Mouse (Mus musculus): Measurements from ENCODE around the gene Clrn3. TPM values are rescaled to one million over a fixed set of nuclear protein-coding genes. Genes with fewer than 3 reads are reported as not detected.

Clrn3 gene
- polyA plus RNA-seq, 1 experiment = not detected

DNA sequence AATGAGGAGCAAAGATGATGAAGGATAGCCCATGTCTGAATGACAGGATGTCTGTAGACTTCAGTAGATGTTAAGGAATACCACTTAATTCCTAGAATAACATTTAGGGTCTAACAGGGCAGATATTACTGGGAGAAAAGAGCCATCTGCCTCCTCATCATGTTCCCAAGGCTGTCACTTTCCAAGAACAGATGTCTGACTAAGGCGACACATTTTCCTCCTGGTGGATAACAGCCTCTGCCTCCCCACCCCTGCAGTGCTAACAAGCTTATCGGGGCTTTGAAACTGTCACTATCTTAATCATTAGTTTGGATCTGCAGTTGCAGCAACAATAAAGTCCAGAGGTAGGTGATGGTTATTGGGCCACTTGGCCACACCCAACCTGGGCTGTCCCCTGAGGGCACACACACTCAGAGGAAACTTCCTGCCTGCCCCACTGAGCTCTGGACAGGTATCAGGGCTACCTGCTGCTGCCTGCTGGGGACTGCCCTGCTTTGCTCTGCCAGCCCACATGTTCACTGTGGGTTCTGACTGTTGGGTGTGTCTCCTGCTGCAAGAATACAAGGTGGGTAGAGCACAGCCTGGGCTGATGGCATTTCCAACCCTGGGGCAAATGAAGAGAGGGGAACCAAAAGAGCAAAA, 6.2 kb upstream of the Clrn3 start:
- DNase-seq (ENCODE audit: low read depth) = peak; percentile 67
- TF ChIP-seq CTCF (IDR thresholded peaks at IDR 0.05; ENCODE audit: borderline replicate concordance, extremely low read depth, insufficient read depth, insufficient read length) = no peak
- TF ChIP-seq POLR2A (IDR thresholded peaks at IDR 0.05; ENCODE audit: borderline replicate concordance, extremely low read depth, insufficient read depth, insufficient read length, poor library complexity, severe bottlenecking) = no peak

DNA sequence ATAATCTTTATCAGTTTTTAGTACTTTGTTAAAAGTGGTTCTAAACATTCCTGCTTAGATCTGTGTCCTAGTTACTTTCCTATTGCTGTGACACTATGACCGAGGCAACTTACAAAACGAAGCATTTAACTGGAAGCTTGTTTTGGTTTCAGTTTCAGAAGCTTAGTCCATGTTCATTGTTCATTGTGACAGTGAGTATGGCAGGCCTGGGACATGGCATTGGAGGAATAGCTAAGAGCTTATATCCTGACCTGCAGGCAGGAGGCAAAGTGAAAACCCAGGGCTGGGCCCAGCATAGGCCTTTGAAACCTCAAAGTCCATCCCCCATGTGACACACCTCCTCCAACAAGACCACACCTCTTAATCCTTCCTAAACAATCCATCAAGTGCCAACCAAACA, 614 bp upstream of the Clrn3 start:
- TF ChIP-seq CTCF (IDR thresholded peaks at IDR 0.05; ENCODE audit: borderline replicate concordance, extremely low read depth, insufficient read depth, insufficient read length) (no peak), POLR2A (IDR thresholded peaks at IDR 0.05; ENCODE audit: borderline replicate concordance, extremely low read depth, insufficient read depth, insufficient read length, poor library complexity, severe bottlenecking) (no peak)
- no peak for DNase-seq (ENCODE audit: low read depth)

DNA sequence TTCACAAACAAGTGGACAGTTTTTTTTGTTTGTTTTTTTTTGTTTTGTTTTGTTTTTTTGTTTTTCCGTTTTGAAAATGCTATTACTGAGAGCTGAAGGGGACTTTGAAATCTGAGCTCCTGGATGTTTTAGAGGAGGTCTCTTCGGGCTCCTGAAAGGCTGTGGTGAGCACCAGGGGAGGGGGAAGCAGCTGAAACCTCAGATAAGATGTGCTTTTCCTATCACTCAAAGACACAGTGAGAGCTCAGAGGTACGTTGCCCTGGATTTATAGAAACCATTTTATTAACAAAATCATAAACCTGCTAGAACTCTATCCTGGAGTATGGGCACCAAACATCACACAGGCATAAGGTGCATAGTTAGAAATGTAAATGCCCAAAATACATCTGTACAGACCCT, 1.3 kb downstream of the Clrn3 start:
- no peak for DNase-seq (ENCODE audit: low read depth)
- TF ChIP-seq CTCF (IDR thresholded peaks at IDR 0.05; ENCODE audit: borderline replicate concordance, extremely low read depth, insufficient read depth, insufficient read length) = no peak

DNA sequence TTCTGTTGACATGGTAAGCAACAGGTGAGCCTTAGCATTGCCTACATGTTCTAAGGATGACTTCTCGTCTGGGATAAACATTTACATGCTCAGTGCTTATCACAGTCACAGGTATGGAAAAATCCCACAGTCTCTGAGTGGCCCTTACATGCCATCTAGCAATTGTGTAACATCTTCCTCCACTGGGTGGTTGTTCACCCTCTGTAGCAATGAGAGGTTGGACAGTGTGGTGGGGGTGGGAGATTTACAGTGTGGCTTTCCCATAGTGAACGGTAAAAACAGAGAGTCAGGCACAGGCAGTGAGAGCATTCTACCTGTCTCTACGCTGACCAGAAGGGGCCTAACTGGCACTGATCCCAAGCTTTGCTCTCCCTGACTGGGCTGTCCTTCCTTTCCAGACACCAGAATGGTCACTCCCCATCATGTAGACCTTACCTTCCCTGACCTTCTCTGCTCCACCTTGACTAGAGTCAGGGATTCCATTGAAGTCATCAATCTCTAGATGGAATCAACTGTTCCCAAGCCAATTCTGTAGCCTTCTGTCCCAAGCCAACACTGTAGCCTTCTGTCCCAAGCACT, 1.8 kb downstream of the Clrn3 start:
- TF ChIP-seq POLR2A (IDR thresholded peaks at IDR 0.05; ENCODE audit: borderline replicate concordance, extremely low read depth, insufficient read depth, insufficient read length, poor library complexity, severe bottlenecking) (no peak), CTCF (IDR thresholded peaks at IDR 0.05; ENCODE audit: borderline replicate concordance, extremely low read depth, insufficient read depth, insufficient read length) (no peak)
- no peak for DNase-seq (ENCODE audit: low read depth)

DNA sequence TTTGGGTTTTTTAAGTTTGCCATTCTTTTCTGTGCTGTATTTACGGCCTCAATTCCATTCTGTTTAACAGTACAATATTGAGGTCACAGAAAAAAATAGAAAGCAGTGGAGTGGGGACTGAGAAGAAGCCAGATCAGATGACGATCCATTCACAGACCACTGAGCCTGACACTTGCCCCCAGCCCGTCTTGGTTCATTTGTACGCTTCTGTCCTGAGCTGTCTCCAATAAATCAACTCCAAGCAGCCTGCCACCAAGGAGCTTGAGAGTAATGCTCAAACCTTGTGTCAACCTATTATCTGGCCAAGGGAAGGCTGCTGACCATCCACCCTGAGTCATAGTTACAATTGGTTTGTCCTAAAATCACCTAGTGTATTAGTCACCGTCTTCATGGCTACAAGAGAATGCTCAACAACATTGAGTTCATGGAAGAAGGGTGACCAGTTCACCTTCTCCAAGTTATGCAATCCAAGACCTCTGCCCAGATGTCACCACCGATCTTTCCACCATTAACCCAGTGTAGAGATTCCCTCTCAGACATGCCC, 4.0 kb downstream of the Clrn3 start:
- DNase-seq (ENCODE audit: low read depth) = no peak
- TF ChIP-seq CTCF (IDR thresholded peaks at IDR 0.05; ENCODE audit: borderline replicate concordance, extremely low read depth, insufficient read depth, insufficient read length) (no peak), POLR2A (IDR thresholded peaks at IDR 0.05; ENCODE audit: borderline replicate concordance, extremely low read depth, insufficient read depth, insufficient read length, poor library complexity, severe bottlenecking) (no peak)

DNA sequence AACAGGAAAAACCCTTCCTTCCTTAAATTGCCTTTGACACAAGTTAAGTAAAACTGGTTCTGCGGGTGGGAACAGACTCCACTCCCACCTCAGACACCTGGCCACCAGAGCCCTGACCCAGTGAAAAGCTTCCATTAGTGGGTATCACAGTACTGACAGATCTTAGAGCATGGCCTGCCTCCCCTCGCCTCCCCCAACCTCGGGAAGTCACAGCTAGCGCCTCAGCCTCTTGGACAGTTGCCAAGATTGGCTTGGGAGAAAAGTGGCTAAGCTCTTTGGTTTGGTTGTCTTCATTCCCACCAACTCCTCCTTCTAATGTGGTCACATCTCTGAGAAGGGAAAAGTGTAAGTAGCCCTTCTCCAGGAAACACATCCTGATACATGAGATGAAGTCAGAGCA, 4.5 kb downstream of the Clrn3 start:
- DNase-seq (ENCODE audit: low read depth) = peak; percentile 35
- no peak for TF ChIP-seq POLR2A (IDR thresholded peaks at IDR 0.05; ENCODE audit: borderline replicate concordance, extremely low read depth, insufficient read depth, insufficient read length, poor library complexity, severe bottlenecking)
- no peak for TF ChIP-seq CTCF (IDR thresholded peaks at IDR 0.05; ENCODE audit: borderline replicate concordance, extremely low read depth, insufficient read depth, insufficient read length)

DNA sequence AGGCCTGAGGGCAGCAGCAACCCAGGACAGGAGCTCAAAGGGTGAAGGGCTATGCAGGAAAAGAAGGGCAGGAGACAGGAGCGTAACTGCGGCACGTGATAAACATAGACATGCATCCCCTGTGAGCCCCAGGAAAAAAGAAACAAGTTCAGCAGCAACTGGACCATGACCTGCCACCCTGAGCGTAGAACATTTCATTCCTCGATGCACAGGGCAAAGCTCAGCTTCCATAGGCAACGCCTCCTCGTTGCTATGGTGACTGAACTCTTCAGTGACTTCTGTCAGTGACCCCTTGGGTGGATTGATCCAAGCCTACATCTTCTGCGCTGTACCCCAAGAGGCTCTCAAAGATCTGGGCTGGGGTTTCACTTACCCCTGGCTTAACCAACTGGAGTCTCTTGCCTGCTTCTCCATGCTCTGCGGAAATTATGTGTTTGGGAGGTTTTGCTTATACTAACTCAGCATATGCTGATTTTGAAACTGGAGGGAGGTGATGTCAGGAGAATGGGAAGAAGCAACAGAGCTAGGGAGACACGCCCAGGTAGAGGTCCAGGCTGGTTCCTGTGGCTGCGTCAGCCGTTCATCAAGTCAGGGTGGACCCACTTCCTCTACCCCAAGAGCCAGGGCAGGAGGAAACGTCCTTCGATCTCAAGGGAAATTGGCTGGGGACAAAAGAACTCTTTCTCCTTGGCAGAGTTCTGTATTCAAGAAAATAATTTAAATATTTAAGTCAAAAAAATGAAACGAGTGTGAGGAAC, 6.5 kb downstream of the Clrn3 start:
- no peak for DNase-seq (ENCODE audit: low read depth)
- no peak for TF ChIP-seq POLR2A (IDR thresholded peaks at IDR 0.05; ENCODE audit: borderline replicate concordance, extremely low read depth, insufficient read depth, insufficient read length, poor library complexity, severe bottlenecking)
- TF ChIP-seq CTCF (IDR thresholded peaks at IDR 0.05; ENCODE audit: borderline replicate concordance, extremely low read depth, insufficient read depth, insufficient read length) = no peak

DNA sequence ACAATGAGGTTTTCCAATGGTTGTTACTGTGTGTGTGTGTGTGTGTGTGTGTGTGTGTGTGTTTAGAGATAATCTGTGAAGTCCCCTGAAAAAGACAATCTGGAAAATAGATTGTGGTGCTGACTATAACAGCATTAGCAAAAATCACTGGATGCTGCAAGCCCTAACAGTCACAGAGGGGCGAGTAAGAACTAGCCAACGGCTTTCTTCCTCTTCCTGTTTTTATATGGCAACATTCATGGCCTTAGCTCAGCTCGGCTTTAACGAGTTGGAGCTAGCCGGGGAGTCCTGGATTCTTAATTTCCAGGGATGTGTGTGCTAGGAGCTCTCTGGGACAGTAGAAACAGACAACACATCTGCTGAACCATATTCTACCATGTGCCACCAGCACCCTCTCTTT, 8.2 kb downstream of the Clrn3 start:
- no peak for DNase-seq (ENCODE audit: low read depth)
- TF ChIP-seq CTCF (IDR thresholded peaks at IDR 0.05; ENCODE audit: borderline replicate concordance, extremely low read depth, insufficient read depth, insufficient read length) = no peak
- TF ChIP-seq POLR2A (IDR thresholded peaks at IDR 0.05; ENCODE audit: borderline replicate concordance, extremely low read depth, insufficient read depth, insufficient read length, poor library complexity, severe bottlenecking) = no peak

DNA sequence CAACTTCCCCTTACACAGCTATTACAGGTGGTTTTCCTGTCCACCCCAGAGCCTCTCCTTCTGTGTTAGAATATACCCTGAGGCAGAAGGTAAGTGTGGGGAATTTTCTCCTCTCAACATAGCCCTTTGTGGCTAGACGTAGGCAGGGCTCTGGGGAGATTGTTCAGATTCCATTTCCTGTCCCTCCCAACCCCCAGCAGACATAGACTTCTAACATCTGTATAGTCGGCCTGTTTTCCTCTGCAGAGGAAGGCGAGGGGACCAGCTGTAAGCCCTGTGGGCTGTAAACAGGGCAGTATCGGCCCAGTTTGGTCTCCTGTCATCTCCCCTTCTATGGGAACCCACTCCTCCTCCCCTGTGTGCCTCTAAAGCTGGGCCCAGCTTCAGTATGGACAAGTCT, 11.3 kb downstream of the Clrn3 start:
- DNase-seq (ENCODE audit: low read depth) = no peak
- no peak for TF ChIP-seq CTCF (IDR thresholded peaks at IDR 0.05; ENCODE audit: borderline replicate concordance, extremely low read depth, insufficient read depth, insufficient read length)

DNA sequence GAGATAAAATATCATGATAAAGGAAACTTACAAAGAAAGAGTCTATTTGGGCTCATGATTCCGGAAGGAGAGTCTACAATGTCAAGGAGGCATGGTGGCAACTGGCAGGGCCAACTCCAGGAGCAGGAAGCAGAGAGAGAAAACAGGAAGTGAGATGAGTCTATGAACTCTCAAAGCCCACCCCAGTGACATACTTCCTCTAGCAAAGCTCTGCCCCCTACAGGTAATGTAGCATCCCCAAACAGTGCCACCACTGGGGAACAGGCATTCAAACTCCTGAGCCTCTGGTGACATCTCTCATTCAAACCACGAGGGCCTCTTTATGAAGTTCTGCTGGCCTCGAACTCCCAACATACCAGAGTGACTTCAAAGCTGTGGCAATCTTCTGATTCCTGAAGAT, 16.7 kb downstream of the Clrn3 start:
- no peak for DNase-seq (ENCODE audit: low read depth)

DNA sequence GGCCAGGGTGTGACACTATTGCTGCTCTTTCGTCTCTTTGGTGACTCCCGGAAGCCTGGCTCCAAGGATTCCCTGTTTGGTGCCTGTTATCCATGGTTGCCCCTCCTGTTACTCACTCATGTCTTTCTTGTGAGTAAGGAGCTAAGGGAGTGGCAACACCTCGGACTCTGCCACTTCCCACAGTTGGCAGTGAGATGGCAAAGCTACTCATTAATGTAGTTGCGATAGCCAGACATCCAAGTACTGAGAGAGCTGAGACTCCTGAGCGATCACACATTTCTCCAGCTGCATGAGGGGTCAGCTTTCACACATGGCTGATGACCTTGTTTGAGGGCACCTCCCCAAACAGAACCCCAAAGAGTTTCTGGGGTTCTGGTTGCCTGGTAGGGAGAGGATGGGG, 18.0 kb downstream of the Clrn3 start:
- no peak for TF ChIP-seq CTCF (IDR thresholded peaks at IDR 0.05; ENCODE audit: borderline replicate concordance, extremely low read depth, insufficient read depth, insufficient read length)
- TF ChIP-seq POLR2A (IDR thresholded peaks at IDR 0.05; ENCODE audit: borderline replicate concordance, extremely low read depth, insufficient read depth, insufficient read length, poor library complexity, severe bottlenecking) = no peak

More for the DNA sequence above, 16.7 kb downstream of the Clrn3 start:
- no peak for TF ChIP-seq CTCF (IDR thresholded peaks at IDR 0.05; ENCODE audit: borderline replicate concordance, extremely low read depth, insufficient read depth, insufficient read length)
- TF ChIP-seq POLR2A (IDR thresholded peaks at IDR 0.05; ENCODE audit: borderline replicate concordance, extremely low read depth, insufficient read depth, insufficient read length, poor library complexity, severe bottlenecking) = no peak

DNA sequence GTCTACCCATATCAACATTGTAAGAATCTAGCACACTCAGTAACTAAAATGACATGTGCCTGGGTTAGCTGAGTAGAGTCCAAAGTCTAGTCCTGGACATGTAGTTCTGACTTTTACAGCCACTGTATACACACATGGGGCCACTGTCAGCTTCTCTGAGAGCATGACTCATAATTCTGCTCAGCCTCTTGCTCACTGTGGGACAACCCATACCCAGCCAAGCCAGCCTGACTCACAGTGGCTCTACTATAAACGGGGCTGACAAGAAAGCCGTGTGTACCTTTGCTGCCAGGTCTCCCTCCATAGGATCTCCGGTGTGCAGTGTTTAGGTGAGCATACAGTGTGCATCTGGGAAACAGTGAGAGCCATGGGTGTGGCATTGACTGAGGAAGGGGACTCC, 19.2 kb downstream of the Clrn3 start:
- no peak for DNase-seq (ENCODE audit: low read depth)
- TF ChIP-seq CTCF (IDR thresholded peaks at IDR 0.05; ENCODE audit: borderline replicate concordance, extremely low read depth, insufficient read depth, insufficient read length) (no peak), POLR2A (IDR thresholded peaks at IDR 0.05; ENCODE audit: borderline replicate concordance, extremely low read depth, insufficient read depth, insufficient read length, poor library complexity, severe bottlenecking) (no peak)

More for the DNA sequence above, 18.0 kb downstream of the Clrn3 start:
- DNase-seq (ENCODE audit: low read depth) = no peak

All from brain, embryonic 14.5 days (tissue).